Mouse (Mus musculus) midbrain, embryonic 15.5 days (tissue): ENCODE results near the gene Tcf15. TPM values are rescaled to one million over a fixed set of nuclear protein-coding genes. Genes with fewer than 3 reads are reported as not detected.

Source experiments
- ATAC-seq: fragments of 200-750 bp; cut with Nextera tagmentation; replicated peaks from 2 replicates; pipeline ENCODE4 v1.8.0; 2017; ENCODE audit warnings: moderate TSS enrichment
- H3K27ac ChIP-seq: fragments of 300-500 bp; sonication (generic); 2 replicates; pipeline ENCODE4 v1.5.1; 2015; ENCODE audit warnings: mild to moderate bottlenecking, inconsistent platforms
- H3K27me3 ChIP-seq: fragments of 300-500 bp; sonication (generic); replicated peaks from 2 replicates; pipeline ENCODE4 v1.6.1; 2015; ENCODE audit warnings: inconsistent platforms
- H3K36me3 ChIP-seq: fragments of 300-500 bp; sonication (generic); replicated peaks from 2 replicates; pipeline ENCODE4 v1.6.1; 2015; ENCODE audit warnings: inconsistent platforms
- H3K4me1 ChIP-seq: fragments of 300-500 bp; sonication (generic); 2 replicates; pipeline ENCODE4 v1.6.1; 2015; ENCODE audit warnings: inconsistent platforms
- H3K4me2 ChIP-seq: fragments of 300-500 bp; sonication (generic); 2 replicates; pipeline ENCODE4 v1.6.1; 2015; ENCODE audit warnings: inconsistent platforms, mild to moderate bottlenecking, moderate library complexity
- H3K4me3 ChIP-seq: fragments of 300-500 bp; sonication (generic); 2 replicates; pipeline ENCODE4 v1.5.1; 2015; ENCODE audit warnings: mild to moderate bottlenecking, inconsistent platforms
- H3K9ac ChIP-seq: fragments of 300-500 bp; sonication (generic); 2 replicates; pipeline ENCODE4 v1.6.1; 2015; ENCODE audit warnings: mild to moderate bottlenecking, inconsistent platforms
- H3K9me3 ChIP-seq: fragments of 300-500 bp; sonication (generic); 2 replicates; pipeline ENCODE4 v1.6.1; 2016; ENCODE audit warnings: inconsistent platforms
- WGBS: fragments of 180-500 bp; shearing (Covaris S2); methylation state at CpG from one replicate; pipeline ENCODE4 v1.1.7; 2015; ENCODE audit warnings: mixed read lengths; 5-methylcytosine and 5-hydroxymethylcytosine counted together
- polyA plus RNA-seq: library from polyadenylated mRNA; unstranded; fragments of >200 nt; fragmentation: Nextera tagmentation; extraction: Ambion mirVana; gene quantifications from 2 replicates; pipeline ENCODE4 v1.2.1, GENCODE M21; 2015

Tcf15 gene
- polyA plus RNA-seq, 1 experiment from 2014 or later: 1.1 TPM

DNA sequence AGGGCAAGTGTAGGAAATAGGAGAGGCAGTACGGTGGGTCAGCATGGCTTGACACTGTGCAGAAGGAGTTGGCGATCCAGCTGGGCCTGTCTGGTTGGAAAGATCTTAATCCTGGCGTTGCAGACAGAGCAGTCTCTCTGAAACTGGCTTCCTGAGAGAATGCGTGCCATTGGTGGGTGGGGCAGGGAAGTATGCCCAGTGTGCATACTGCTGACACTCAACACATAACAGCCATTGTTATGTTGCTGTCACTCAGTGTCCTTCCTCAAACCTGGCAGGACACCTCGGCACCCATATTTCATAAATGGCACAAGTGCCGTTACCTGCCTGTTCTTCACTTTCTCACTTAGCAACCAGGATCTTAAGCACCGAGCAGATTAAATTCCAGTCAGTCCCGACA is 10.7 kb upstream of the Tcf15 start:
- Histone ChIP-seq H3K27me3 (no peaks in the 10 kb centered on the region), H3K36me3 (no peaks in the 10 kb centered on the region), H3K9me3 (no peaks in the 10 kb centered on the region), H3K4me2 (no peak overlapping the region), H3K27ac (no peak overlapping the region), H3K4me3 (no peak overlapping the region), H3K9ac (no peak overlapping the region), H3K4me1 (no peaks in the 10 kb centered on the region)
- WGBS: 69% methylated on average over 8 of the region's 8 CpGs
- no peak for ATAC-seq

GRCm38 (mm10) chr2:152139191-152139987 is 4.0 kb upstream of the Tcf15 start:
- Histone ChIP-seq H3K9me3 (no peaks in the 10 kb centered on the region), H3K4me1 (peaks cover 26% of the 10 kb centered on the region), H3K4me2 (no peak overlapping the region), H3K36me3 (no peaks in the 10 kb centered on the region), H3K27ac (no peak overlapping the region), H3K27me3 (peaks cover 31% of the 10 kb centered on the region), H3K4me3 (no peak overlapping the region), H3K9ac (no peak overlapping the region)
- WGBS: 61% methylated on average over 10 of the region's 10 CpGs
- ATAC-seq: no peak

DNA sequence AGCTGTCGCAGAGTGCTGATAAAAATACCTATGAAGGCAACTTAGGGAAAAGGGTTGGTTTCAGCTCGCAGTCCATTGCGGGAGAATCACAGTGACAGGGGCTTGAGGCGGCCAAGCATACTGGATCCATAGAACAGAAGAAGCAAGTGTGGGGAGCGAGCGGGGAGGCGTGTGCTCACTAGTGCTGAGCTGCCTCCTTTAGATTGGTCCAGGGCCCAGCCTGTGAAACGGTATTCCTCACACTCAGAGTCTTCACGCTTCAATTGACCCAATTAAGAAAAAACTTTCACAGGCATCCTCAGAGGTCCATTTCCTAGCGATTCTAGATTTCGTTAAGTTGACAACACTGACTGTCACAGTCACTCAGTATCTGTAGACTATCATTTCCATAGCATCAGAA is 2.4 kb upstream of the Tcf15 start:
- no peak overlapping the region for H3K4me2 ChIP-seq
- no peak for ATAC-seq
- whole genome bisulfite sequencing: 35% methylated on average over 11 of the region's 11 CpGs
- peaks cover 46% of the 10 kb centered on the region for H3K27me3 ChIP-seq
- H3K36me3 ChIP-seq: no peaks in the 10 kb centered on the region
- no peak overlapping the region for H3K4me3 ChIP-seq
- peaks cover 26% of the 10 kb centered on the region for H3K4me1 ChIP-seq
- no peak overlapping the region for H3K9ac ChIP-seq
- H3K27ac ChIP-seq: no peak overlapping the region
- H3K9me3 ChIP-seq: no peaks in the 10 kb centered on the region

- Histone ChIP-seq H3K36me3 (no peaks in the 10 kb centered on the region), H3K27me3 (peaks cover 47% of the 10 kb centered on the region), H3K9ac (no peak overlapping the region), H3K4me1 (peaks cover 26% of the 10 kb centered on the region), H3K9me3 (no peaks in the 10 kb centered on the region), H3K27ac (no peak overlapping the region), H3K4me3 (no peak overlapping the region), H3K4me2 (peak overlapping the region; percentile 68)
- ATAC-seq: no peak; the same call in 1 of the 2 replicates
- 45% methylated on average over 1 of the region's 1 CpGs for WGBS
Observed at GRCm38 (mm10) chr2:152141491-152141890, 1.9 kb upstream of the Tcf15 start.

- ATAC-seq: peak; percentile 55
- H3K9ac ChIP-seq: no peak overlapping the region
- H3K4me1 ChIP-seq: peaks cover 26% of the 10 kb centered on the region
- no peaks in the 10 kb centered on the region for H3K36me3 ChIP-seq
- H3K4me2 ChIP-seq: peak overlapping the region; percentile 68
- H3K9me3 ChIP-seq: no peaks in the 10 kb centered on the region
- H3K27me3 ChIP-seq: peaks cover 47% of the 10 kb centered on the region
- 1% methylated on average over 13 of the region's 13 CpGs for WGBS
- H3K27ac ChIP-seq: no peak overlapping the region
- H3K4me3 ChIP-seq: peak overlapping the region; percentile 24
Observed at GRCm38 (mm10) chr2:152142046-152142445, 1.3 kb upstream of the Tcf15 start.

DNA sequence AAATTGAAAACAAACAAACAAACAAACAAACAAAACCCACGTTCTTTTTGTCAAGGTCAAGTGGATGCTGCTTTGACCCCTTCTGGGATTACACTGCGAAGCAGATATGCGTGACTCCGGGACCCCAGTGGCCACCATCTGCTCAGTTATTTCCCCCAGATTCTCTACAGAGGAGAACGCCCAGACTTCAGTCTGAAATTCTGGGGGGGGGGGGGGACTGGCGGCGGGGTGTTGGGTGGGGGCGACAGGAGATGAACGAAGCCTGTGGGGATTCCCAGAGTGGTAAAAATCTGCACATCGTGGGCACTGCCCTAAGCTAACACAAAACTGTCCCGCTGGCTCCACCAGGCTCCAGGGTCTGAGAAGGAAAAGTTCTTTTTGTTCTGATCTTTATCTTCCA is 790 bp upstream of the Tcf15 start:
- Histone ChIP-seq H3K4me1 (peaks cover 26% of the 10 kb centered on the region), H3K27me3 (peaks cover 47% of the 10 kb centered on the region), H3K4me2 (peak overlapping the region; percentile 68), H3K4me3 (no peak overlapping the region), H3K36me3 (no peaks in the 10 kb centered on the region), H3K27ac (no peak overlapping the region), H3K9ac (no peak overlapping the region), H3K9me3 (no peaks in the 10 kb centered on the region)
- 6% methylated on average over 11 of the region's 11 CpGs for whole genome bisulfite sequencing
- no peak for ATAC-seq

GRCm38 (mm10) chr2:152144158-152144450 is 743 bp downstream of the Tcf15 start:
- Histone ChIP-seq H3K9me3 (no peaks in the 10 kb centered on the region), H3K36me3 (no peaks in the 10 kb centered on the region), H3K27ac (no peak overlapping the region), H3K9ac (peak overlapping the region; percentile 26; the same call in 1 of the 2 replicates), H3K4me2 (peak overlapping the region; percentile 68), H3K27me3 (peaks cover 47% of the 10 kb centered on the region), H3K4me1 (peaks cover 26% of the 10 kb centered on the region), H3K4me3 (peak overlapping the region; percentile 44)
- ATAC-seq: no peak
- WGBS: 20% methylated on average over 9 of the region's 9 CpGs

DNA sequence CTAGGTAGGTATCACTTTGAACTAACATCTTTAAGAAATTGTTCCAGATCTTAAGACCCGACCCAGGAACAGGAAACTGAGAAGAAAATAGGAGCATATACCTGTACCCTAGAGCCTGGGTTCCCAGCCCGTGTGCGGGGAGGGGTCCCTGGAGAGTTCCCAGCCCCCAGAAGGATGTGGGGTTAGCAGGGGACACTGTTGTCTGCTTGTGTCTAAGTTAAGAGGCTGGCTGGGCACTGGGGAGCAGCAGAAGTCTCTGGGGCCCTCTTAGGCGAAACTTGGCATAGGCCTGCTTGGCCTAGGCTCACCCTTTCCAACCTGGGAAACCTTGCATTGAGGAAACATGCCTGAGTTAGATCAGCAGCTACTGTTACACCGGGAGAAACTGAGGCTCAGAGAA is 1.1 kb downstream of the Tcf15 start:
- WGBS: 63% methylated on average over 5 of the region's 5 CpGs
- Histone ChIP-seq H3K4me1 (peaks cover 26% of the 10 kb centered on the region), H3K4me2 (no peak overlapping the region), H3K9me3 (no peaks in the 10 kb centered on the region), H3K9ac (no peak overlapping the region), H3K4me3 (no peak overlapping the region), H3K27ac (no peak overlapping the region), H3K27me3 (peaks cover 47% of the 10 kb centered on the region), H3K36me3 (no peaks in the 10 kb centered on the region)
- no peak for ATAC-seq

DNA sequence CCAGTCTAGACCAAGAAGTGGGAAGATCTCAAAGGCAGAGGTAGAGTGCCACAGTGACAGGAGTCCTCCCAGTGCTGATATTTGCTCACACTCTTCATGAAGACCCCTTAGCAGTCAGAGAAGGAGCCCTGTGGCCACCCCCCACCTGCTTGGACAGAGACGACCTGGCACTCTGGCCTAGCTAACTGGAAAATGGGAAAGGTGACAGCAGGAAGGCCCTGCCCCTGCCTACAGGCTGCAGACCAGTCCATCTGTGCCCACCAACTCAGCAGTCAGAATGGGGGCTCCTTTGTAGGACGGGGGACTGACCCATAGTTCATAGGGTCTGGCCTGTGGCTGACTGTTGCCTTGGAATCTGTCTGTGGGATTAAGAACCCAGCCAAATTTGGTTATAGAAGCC is 2.4 kb downstream of the Tcf15 start:
- no peak overlapping the region for H3K4me2 ChIP-seq
- WGBS: 71% methylated on average over 2 of the region's 2 CpGs
- H3K4me1 ChIP-seq: peaks cover 26% of the 10 kb centered on the region
- no peak overlapping the region for H3K4me3 ChIP-seq
- H3K9ac ChIP-seq: no peak overlapping the region
- H3K36me3 ChIP-seq: no peaks in the 10 kb centered on the region
- ATAC-seq: no peak
- H3K27ac ChIP-seq: no peak overlapping the region
- H3K9me3 ChIP-seq: no peaks in the 10 kb centered on the region
- H3K27me3 ChIP-seq: peaks cover 47% of the 10 kb centered on the region

- H3K9ac ChIP-seq: no peak overlapping the region
- no peaks in the 10 kb centered on the region for H3K36me3 ChIP-seq
- WGBS: 70% methylated on average over 3 of the region's 3 CpGs
- no peak overlapping the region for H3K4me2 ChIP-seq
- no peak for ATAC-seq
- no peaks in the 10 kb centered on the region for H3K9me3 ChIP-seq
- peaks cover 38% of the 10 kb centered on the region for H3K27me3 ChIP-seq
- H3K4me1 ChIP-seq: peaks cover 21% of the 10 kb centered on the region
- H3K27ac ChIP-seq: no peak overlapping the region
- no peak overlapping the region for H3K4me3 ChIP-seq
Observed at GRCm38 (mm10) chr2:152147079-152147478, 3.7 kb downstream of the Tcf15 start.

GRCm38 (mm10) chr2:152148675-152149074 is 5.3 kb downstream of the Tcf15 start:
- no peak overlapping the region for H3K27ac ChIP-seq
- ATAC-seq: no peak
- 88% methylated on average over 9 of the region's 9 CpGs for WGBS
- H3K4me1 ChIP-seq: peaks cover 6% of the 10 kb centered on the region
- H3K9ac ChIP-seq: no peak overlapping the region
- peaks cover 23% of the 10 kb centered on the region for H3K27me3 ChIP-seq
- H3K4me2 ChIP-seq: no peak overlapping the region
- H3K9me3 ChIP-seq: no peaks in the 10 kb centered on the region
- no peaks in the 10 kb centered on the region for H3K36me3 ChIP-seq
- no peak overlapping the region for H3K4me3 ChIP-seq

DNA sequence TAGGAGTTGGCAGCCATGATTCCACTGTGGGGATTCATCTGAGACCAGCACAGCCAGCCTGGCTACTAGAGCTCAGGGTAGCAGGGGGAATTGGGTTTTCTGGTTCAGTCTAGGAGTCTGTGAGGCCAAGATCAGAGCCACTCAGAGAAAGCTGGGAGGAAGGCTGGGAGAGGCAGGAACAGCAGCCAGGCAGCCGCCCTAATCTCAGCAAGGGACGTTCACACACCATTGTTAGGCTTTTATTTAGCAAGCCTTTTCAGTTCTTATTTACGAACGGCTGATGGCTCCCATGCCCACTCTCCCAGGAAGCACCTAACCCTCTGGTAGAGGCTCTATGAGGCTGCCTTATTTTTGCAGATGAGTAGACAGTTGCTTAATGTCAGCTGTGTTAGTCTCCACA is 6.5 kb downstream of the Tcf15 start:
- H3K36me3 ChIP-seq: no peaks in the 10 kb centered on the region
- 12% methylated on average over 4 of the region's 4 CpGs for WGBS

GRCm38 (mm10) chr2:152150373-152150772 is 7.0 kb downstream of the Tcf15 start:
- H3K4me1 ChIP-seq: no peaks in the 10 kb centered on the region
- H3K9ac ChIP-seq: no peak overlapping the region
- no peak overlapping the region for H3K4me3 ChIP-seq
- no peaks in the 10 kb centered on the region for H3K9me3 ChIP-seq
- no peak for ATAC-seq
- H3K27me3 ChIP-seq: peaks cover 6% of the 10 kb centered on the region
- no peak overlapping the region for H3K4me2 ChIP-seq
- no peak overlapping the region for H3K27ac ChIP-seq
- no peaks in the 10 kb centered on the region for H3K36me3 ChIP-seq
- WGBS: 66% methylated on average over 6 of the region's 6 CpGs

More for the DNA sequence above, 6.5 kb downstream of the Tcf15 start:
- ATAC-seq: no peak
- no peak overlapping the region for H3K4me2 ChIP-seq
- no peaks in the 10 kb centered on the region for H3K9me3 ChIP-seq
- peaks cover 11% of the 10 kb centered on the region for H3K27me3 ChIP-seq
- H3K4me3 ChIP-seq: no peak overlapping the region
- no peaks in the 10 kb centered on the region for H3K4me1 ChIP-seq
- H3K27ac ChIP-seq: no peak overlapping the region
- no peak overlapping the region for H3K9ac ChIP-seq
